ENCODE assay signal across 19 mouse cellular contexts in the genomic region with DNA sequence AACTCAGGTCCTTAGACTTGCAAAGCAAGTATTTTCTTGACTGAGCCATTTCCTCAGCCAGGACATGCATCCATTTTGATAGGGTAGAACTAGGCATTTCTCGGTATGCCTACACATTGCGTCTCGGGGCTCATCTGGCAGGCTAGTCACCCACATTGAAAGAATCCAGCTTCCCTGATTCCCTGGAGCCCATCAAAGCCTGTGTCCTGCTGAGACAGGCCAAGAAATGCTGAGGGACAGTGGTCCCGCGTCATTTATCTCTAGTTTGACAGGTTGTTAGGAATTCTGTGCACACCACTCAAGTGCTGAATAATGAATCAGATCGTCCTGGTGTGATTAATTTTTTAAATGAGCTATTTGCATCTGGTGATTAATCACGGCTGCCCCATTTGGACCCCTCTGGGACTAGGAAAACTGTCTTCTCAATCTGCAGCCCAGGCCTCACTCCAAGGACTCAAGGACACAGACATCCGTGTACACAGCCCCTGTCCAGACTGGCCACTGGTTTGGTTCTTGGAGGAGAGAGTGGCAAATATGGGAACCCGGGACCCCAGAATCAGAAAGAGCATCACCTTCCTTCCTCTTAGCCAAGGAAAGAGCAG. TPM values are rescaled to one million over a fixed set of nuclear protein-coding genes. Genes with fewer than 3 reads are reported as not detected.
"Had no signal": no experiment of that assay in that cellular context is flagged by ENCODE, and none has a peak within 500 bp of the region (broad histone marks: within the 10 kb centered on the region; RNA-seq: fewer than 3 reads in every experiment).

No protein-coding gene starts in this region.

- H3K9ac ChIP-seq: kidney, embryonic 15.5 days; liver, embryonic 15.5 days; midbrain, embryonic 12.5 days had no signal

- H3K4me2 ChIP-seq: kidney, embryonic 15.5 days; liver, embryonic 11.5 days; liver, embryonic 15.5 days; midbrain, embryonic 12.5 days had no signal

- H3K36me3 ChIP-seq: kidney, embryonic 15.5 days; limb, embryonic 10.5 days; liver, embryonic 15.5 days; midbrain, embryonic 12.5 days had no signal

- H3K27ac ChIP-seq: kidney, embryonic 15.5 days; left cerebral cortex, adult 2 months; limb, embryonic 10.5 days; liver, embryonic 15.5 days; midbrain, embryonic 12.5 days had no signal

- DNase-seq: kidney, adult 2 months; kidney, postnatal 14 days; lung, adult 2 months; lung, postnatal 36 days; right cerebral cortex, adult 18-20 months; right cerebral cortex, postnatal 25 days; thymus, postnatal 36 days had no signal

- H3K27me3 ChIP-seq: kidney, embryonic 15.5 days; liver, embryonic 15.5 days had no signal

- H3K4me3 ChIP-seq: kidney, embryonic 15.5 days; left cerebral cortex, adult 2 months; limb, embryonic 10.5 days; liver, embryonic 15.5 days; midbrain, embryonic 12.5 days had no signal

- ATAC-seq: intestine, embryonic 16.5 days; lung, postnatal 0 days had no signal

- H3K9me3 ChIP-seq: kidney, embryonic 15.5 days; limb, embryonic 10.5 days; liver, embryonic 15.5 days; midbrain, embryonic 12.5 days had no signal

- H3K4me1 ChIP-seq: kidney, embryonic 15.5 days; limb, embryonic 10.5 days; liver, embryonic 15.5 days; midbrain, embryonic 12.5 days had no signal

RNA-seq across cellular contexts. Expression of a gene that starts 38.9 kb away (rescaled TPM):
- total RNA-seq: megakaryocyte progenitor cell, adult 5-6 weeks; monocyte, adult 5-6 weeks; neutrophil, adult 5-6 weeks had no signal
- polyA plus RNA-seq: limb, embryonic 10.5 days; liver, embryonic 15.5 days; thymus, postnatal 0 days had no signal
